Mouse (Mus musculus) urinary bladder, postnatal 36 days (tissue): Measurements from ENCODE around the gene Gm10228.
"Not testable (repeated sequence)": the region's sequence is repeated elsewhere in the genome, so short reads cannot be mapped to it uniquely, and the experiment has no call there.

ENCODE experiments used
- DNase-seq, 2 experiments: peaks; one replicate each; pipeline ENCODE4 v3.0.0; 2022; ENCODE audit warnings: low spot score in 2 of 2, mixed read lengths in 1 of 2

The Gm10228 gene

GRCm38 (mm10) chr16:89041372-89041771, at the start of gene Gm10228:
Gene Gm10228 (minus strand): TSS chr16:89041472.
- DNase-seq = not testable (repeated sequence)

GRCm38 (mm10) chr16:89071041-89071440, 29.8 kb upstream of the Gm10228 start:
- DNase-seq = not testable (repeated sequence)

GRCm38 (mm10) chr16:89063902-89064301, 22.6 kb upstream of the Gm10228 start, which contains the start of gene 1110025L11Rik:
Gene 1110025L11Rik (minus strand): TSS chr16:89064002.
- not testable (repeated sequence) for DNase-seq

GRCm38 (mm10) chr16:89047783-89048182, 6.5 kb upstream of the Gm10228 start, which contains the start of gene Krtap6-5:
Gene Krtap6-5 (minus strand): TSS chr16:89047883.
- no peak for DNase-seq

- not testable (repeated sequence) for DNase-seq
Observed at GRCm38 (mm10) chr16:89031399-89031798, 9.9 kb downstream of the Gm10228 start, which contains the start of gene Krtap6-1. Gene Krtap6-1 (plus strand): TSS chr16:89031699.

- not testable (repeated sequence) for DNase-seq
Observed at GRCm38 (mm10) chr16:89014984-89015383, 26.3 kb downstream of the Gm10228 start, which contains the start of gene Gm10229. Gene Gm10229 (plus strand): TSS chr16:89015284.

GRCm38 (mm10) chr16:89013973-89014372, 27.3 kb downstream of the Gm10228 start:
- DNase-seq = no peak

GRCm38 (mm10) chr16:89010659-89011058, 30.6 kb downstream of the Gm10228 start, which contains the start of gene Krtap22-2:
Gene Krtap22-2 (minus strand): TSS chr16:89010759.
- no peak for DNase-seq
